Mouse (Mus musculus) gastrocnemius, adult 8-10 months (tissue): Measurements from ENCODE around the gene Fbxl14. TPM values are rescaled to one million over a fixed set of nuclear protein-coding genes. Genes with fewer than 3 reads are reported as not detected.
A peak's percentile ranks its signal among the peaks of the same experiment; 100 is the strongest.
"Not testable (repeated sequence)": the region's sequence is repeated elsewhere in the genome, so short reads cannot be mapped to it uniquely, and the experiment has no call there.

Experiments used
- DNase-seq, 2 experiments: peaks; one replicate each; pipeline ENCODE4 v3.0.0; 2022; ENCODE audit warnings: low spot score in 2 of 2
- total RNA-seq, 4 experiments: library from RNA; stranded (reverse); gene quantifications; 2 replicates each; pipeline ENCODE4 v1.2.4; 2022

Gene Fbxl14
- total RNA-seq, 4 experiments from 2014 or later: 10.2 to 13.8 (median 11.8) TPM

- DNase-seq: no peak
These were observed 8.7 kb upstream of the Fbxl14 start for GRCm38 (mm10) chr6:119470777-119471176.

- no peak for DNase-seq
These were observed 7.3 kb upstream of the Fbxl14 start for GRCm38 (mm10) chr6:119472135-119472534.

GRCm38 (mm10) chr6:119472705-119473104 is 6.8 kb upstream of the Fbxl14 start:
- DNase-seq: no peak

GRCm38 (mm10) chr6:119473446-119473845 is 6.0 kb upstream of the Fbxl14 start:
- DNase-seq: no peak

- no peak for DNase-seq
These were observed 5.5 kb upstream of the Fbxl14 start for GRCm38 (mm10) chr6:119473992-119474391.

- DNase-seq: no peak
These were observed 3.5 kb upstream of the Fbxl14 start for GRCm38 (mm10) chr6:119475988-119476387.

GRCm38 (mm10) chr6:119477686-119478310 is 1.7 kb upstream of the Fbxl14 start:
- DNase-seq: no peak

- peak; percentile 72 to 77 for DNase-seq
These were observed 717 bp upstream of the Fbxl14 start for GRCm38 (mm10) chr6:119478560-119479342.

GRCm38 (mm10) chr6:119479876-119480705 is 623 bp downstream of the Fbxl14 start:
- DNase-seq: peak; percentile 22 to 46

GRCm38 (mm10) chr6:119480706-119481331 is 1.4 kb downstream of the Fbxl14 start:
- no peak for DNase-seq

GRCm38 (mm10) chr6:119481741-119482390 is 2.4 kb downstream of the Fbxl14 start:
- not testable (repeated sequence) for DNase-seq

- DNase-seq: no peak
These were observed 3.6 kb downstream of the Fbxl14 start for GRCm38 (mm10) chr6:119482958-119483600.

- DNase-seq: no peak
These were observed 6.0 kb downstream of the Fbxl14 start for GRCm38 (mm10) chr6:119485486-119485885.

- DNase-seq: no peak
These were observed 7.1 kb downstream of the Fbxl14 start for GRCm38 (mm10) chr6:119486381-119487084.

- no peak for DNase-seq
These were observed 7.6 kb downstream of the Fbxl14 start for GRCm38 (mm10) chr6:119487085-119487458.

GRCm38 (mm10) chr6:119487619-119488018 is 8.2 kb downstream of the Fbxl14 start:
- no peak for DNase-seq

- no peak for DNase-seq
These were observed 10.3 kb downstream of the Fbxl14 start for GRCm38 (mm10) chr6:119489765-119490164.

GRCm38 (mm10) chr6:119490549-119490948 is 11.1 kb downstream of the Fbxl14 start:
- DNase-seq: no peak

- no peak for DNase-seq
These were observed 11.5 kb downstream of the Fbxl14 start for GRCm38 (mm10) chr6:119491006-119491405.
